Mouse (Mus musculus) midbrain, postnatal 0 days (tissue): ENCODE data around the gene Naif1. TPM values are rescaled to one million over a fixed set of nuclear protein-coding genes. Genes with fewer than 3 reads are reported as not detected.
A peak's percentile ranks its signal among the peaks of the same experiment; 100 is the strongest.
"Not testable (repeated sequence)": the region's sequence is repeated elsewhere in the genome, so short reads cannot be mapped to it uniquely, and the experiment has no call there.

Experiments
- ATAC-seq: fragments of 200-750 bp; cut with Nextera tagmentation; 2 replicates; pipeline ENCODE4 v1.8.0; 2017; ENCODE audit warnings: moderate number of reproducible peaks, mild to moderate bottlenecking, moderate TSS enrichment, moderate library complexity; ENCODE audit not compliant: low FRiP score
- DNase-seq: peaks from one replicate; pipeline ENCODE4 v3.0.0-alpha.2; 2015; ENCODE audit warnings: low spot score
- H3K27ac ChIP-seq: fragments of 300-500 bp; sonication (generic); 2 replicates; pipeline ENCODE4 v1.5.1; 2014; ENCODE audit warnings: low read depth, mild to moderate bottlenecking, low read length, mixed read lengths
- H3K27me3 ChIP-seq: fragments of 300-500 bp; sonication (generic); 2 replicates; pipeline ENCODE4 v1.6.1; 2014; ENCODE audit warnings: low read length, control low read depth, mixed read lengths; ENCODE audit not compliant: insufficient read depth
- H3K36me3 ChIP-seq: fragments of 300-500 bp; sonication (generic); 2 replicates; pipeline ENCODE4 v1.6.1; 2014; ENCODE audit warnings: low read length, control low read depth, mixed read lengths; ENCODE audit not compliant: insufficient read depth
- H3K4me1 ChIP-seq: fragments of 300-500 bp; sonication (generic); 2 replicates; pipeline ENCODE4 v1.6.1; 2014; ENCODE audit warnings: mild to moderate bottlenecking, control low read depth, antibody characterized with exemption, low read length, mixed read lengths; ENCODE audit not compliant: insufficient read depth
- H3K4me2 ChIP-seq: fragments of 300-500 bp; sonication (generic); 2 replicates; pipeline ENCODE4 v1.6.1; 2014; ENCODE audit warnings: low read depth, mild to moderate bottlenecking, low read length, mixed read lengths; ENCODE audit not compliant: poor library complexity, severe bottlenecking
- H3K4me3 ChIP-seq: fragments of 300-500 bp; sonication (generic); 2 replicates; pipeline ENCODE4 v1.5.1; 2014; ENCODE audit warnings: low read depth, mild to moderate bottlenecking, low read length, moderate library complexity
- H3K9ac ChIP-seq: fragments of 300-500 bp; sonication (generic); replicated peaks from 2 replicates; pipeline ENCODE4 v1.6.1; 2014; ENCODE audit warnings: mild to moderate bottlenecking, low read length, moderate library complexity, mixed read lengths; ENCODE audit not compliant: poor library complexity, severe bottlenecking
- H3K9me3 ChIP-seq: fragments of 300-500 bp; sonication (generic); 2 replicates; pipeline ENCODE4 v1.6.1; 2016; ENCODE audit warnings: low read length, control low read depth
- CTCF ChIP-seq: IDR thresholded peaks from 2 replicates; pipeline ENCODE4 v1.5.1; 2016; ENCODE audit warnings: antibody characterized with exemption, mild to moderate bottlenecking
- WGBS: fragments of 180-500 bp; shearing (Covaris S2); extraction: QIAGEN DNeasy Blood & Tissue Kit; methylation state at CpG from one replicate; pipeline ENCODE4 v1.1.7; 2014; 5-methylcytosine and 5-hydroxymethylcytosine counted together
- polyA plus RNA-seq: library from polyadenylated mRNA; unstranded; fragments of >200 nt; fragmentation: Nextera tagmentation; extraction: Ambion mirVana; gene quantifications from 2 replicates; pipeline ENCODE4 v1.2.1, GENCODE M21; 2015
- total RNA-seq: library from RNA; depleted of rRNA; stranded (reverse); fragments of >200 nt; gene quantifications from 2 replicates; pipeline ENCODE4 v1.2.3, GENCODE M21; 2014

Gene Naif1
- total and polyA plus RNA-seq, 2 experiments from 2014 or later, result 3.0 to 3.2 TPM

DNA sequence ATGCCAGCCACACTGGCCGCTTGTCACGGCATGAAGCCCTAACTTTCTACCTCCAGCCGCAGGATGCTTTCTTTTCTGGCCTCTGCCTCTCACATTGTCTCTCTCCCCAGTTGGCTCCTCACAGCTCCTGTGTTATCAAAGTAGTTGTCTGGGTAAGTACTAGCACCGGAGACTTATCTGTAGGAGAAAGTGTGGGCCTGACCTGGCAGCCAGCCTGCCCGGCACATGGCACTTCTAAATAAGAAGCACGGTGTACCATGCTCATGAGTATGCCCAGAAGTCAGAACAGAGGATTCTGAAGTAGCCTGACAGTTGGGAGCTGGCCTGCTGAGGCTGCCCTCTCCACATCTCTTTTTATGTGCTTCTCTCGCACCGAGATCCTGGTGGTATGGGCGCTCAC is 35.9 kb downstream of the Naif1 start:
- no peak overlapping the region for H3K4me3 ChIP-seq
- H3K4me1 ChIP-seq, result no peaks in the 10 kb centered on the region
- no peak overlapping the region for H3K9ac ChIP-seq
- H3K27me3 ChIP-seq, result no peaks in the 10 kb centered on the region
- no peak overlapping the region for H3K4me2 ChIP-seq
- 89% methylated on average over 9 of the region's 9 CpGs for WGBS
- no peak overlapping the region for H3K27ac ChIP-seq
- DNase-seq, result no peak
- no peak for ATAC-seq
- no peaks in the 10 kb centered on the region for H3K9me3 ChIP-seq
- H3K36me3 ChIP-seq, result no peaks in the 10 kb centered on the region
- TF ChIP-seq CTCF, result no peak

DNA sequence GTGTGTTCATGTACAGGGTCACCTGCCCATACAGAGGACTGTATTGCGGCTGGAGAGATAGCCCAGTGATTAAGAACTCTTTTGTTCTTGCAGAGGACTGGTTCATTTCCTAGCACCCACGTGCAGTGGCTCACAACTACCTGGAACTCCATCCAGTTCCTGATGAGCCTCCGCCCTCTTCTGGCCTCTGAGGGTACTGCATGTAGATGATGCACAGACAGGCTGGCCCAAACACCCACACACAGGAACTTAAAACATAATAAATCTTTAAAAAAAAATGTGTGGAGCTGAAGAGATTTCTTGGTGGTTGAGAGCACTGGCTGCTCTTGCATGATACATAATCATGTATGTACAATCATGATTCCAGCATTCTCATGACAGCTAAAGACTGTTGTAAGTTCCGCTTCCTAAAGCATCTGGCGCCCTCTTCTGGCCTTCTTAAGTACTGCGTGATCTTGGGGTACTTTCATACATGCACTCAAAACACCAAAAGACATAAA is 36.9 kb downstream of the Naif1 start:
- DNase-seq, result peak; percentile 91
- peak; percentile 38; the same call in 1 of the 2 replicates for ATAC-seq
- Histone ChIP-seq H3K27me3 (no peaks in the 10 kb centered on the region), H3K4me1 (no peaks in the 10 kb centered on the region), H3K4me3 (no peak overlapping the region), H3K27ac (no peak overlapping the region), H3K9ac (no peak overlapping the region), H3K4me2 (no peak overlapping the region), H3K9me3 (no peaks in the 10 kb centered on the region), H3K36me3 (no peaks in the 10 kb centered on the region)
- peak; percentile 85 for TF ChIP-seq CTCF
- 4% methylated on average over 6 of the region's 6 CpGs for WGBS

DNA sequence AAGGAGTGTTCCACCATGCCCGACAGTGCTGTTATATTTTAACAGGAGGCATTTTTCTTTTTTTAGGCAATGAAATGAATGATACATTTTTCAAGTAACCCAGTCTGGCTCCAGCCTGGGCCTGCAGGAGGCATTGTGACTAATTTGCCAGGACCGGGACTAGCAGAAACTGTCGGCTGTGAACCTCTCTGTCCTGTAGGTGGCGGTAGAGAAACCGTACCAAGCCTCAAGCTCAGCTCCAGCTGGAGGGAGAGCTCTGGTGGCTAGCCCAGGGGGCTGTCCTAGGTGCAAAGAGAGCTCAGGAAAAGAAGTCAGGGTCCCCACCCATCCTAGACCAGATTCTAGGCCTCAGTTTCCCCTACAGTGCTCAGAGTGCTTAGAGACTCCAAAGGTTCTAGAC is 38.4 kb downstream of the Naif1 start:
- no peaks in the 10 kb centered on the region for H3K9me3 ChIP-seq
- no peak overlapping the region for H3K4me2 ChIP-seq
- no peaks in the 10 kb centered on the region for H3K36me3 ChIP-seq
- no peak overlapping the region for H3K9ac ChIP-seq
- peak; percentile 87 for TF ChIP-seq CTCF
- H3K4me3 ChIP-seq, result no peak overlapping the region
- peak; percentile 90 for DNase-seq
- H3K27me3 ChIP-seq, result no peaks in the 10 kb centered on the region
- ATAC-seq, result peak; percentile 66; the same call in 1 of the 2 replicates
- no peak overlapping the region for H3K27ac ChIP-seq
- no peaks in the 10 kb centered on the region for H3K4me1 ChIP-seq
- under 1% methylated on average over 5 of the region's 5 CpGs for WGBS

DNA sequence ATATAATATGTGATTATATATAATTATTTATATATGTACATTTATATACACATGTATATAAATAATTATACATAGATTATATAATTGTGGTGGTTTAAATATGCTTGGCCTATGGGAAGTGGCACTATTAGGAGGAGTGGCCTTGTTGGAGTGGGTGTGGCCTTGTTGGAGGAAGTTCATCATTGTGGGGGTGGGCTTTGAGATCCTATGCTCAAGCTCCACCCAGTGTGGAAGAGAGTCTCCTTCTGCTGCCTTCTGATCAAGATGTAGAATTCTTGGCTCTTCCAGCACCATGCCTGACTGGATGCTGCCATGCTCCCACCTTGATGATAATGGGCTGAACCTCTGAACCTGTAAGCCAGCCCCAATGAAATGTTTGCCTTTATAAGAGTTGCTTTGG is 40.5 kb downstream of the Naif1 start:
- not testable (repeated sequence) for H3K9me3 ChIP-seq, ATAC-seq, H3K36me3 ChIP-seq, H3K27ac ChIP-seq, DNase-seq, H3K4me3 ChIP-seq, H3K4me2 ChIP-seq, H3K4me1 ChIP-seq, H3K9ac ChIP-seq, H3K27me3 ChIP-seq

DNA sequence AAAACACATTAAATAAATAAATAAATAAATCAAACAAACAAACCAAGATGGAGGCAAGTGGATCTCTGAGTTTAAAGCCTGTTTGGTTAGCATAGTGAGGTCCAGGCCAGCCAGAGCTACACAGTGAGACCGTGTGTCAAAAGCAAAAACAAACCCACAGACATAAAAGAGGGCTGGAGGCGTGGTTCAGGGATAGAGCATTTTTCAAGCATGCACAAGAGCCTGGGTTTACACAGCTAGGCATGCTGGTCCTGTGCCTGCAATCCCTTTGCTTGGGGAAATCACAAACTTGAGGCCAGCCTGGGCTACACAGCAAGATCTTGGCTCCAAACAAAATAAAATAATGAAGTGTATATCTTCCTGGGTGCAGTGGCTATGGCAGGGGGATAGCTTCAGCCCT is 42.4 kb downstream of the Naif1 start:
- no peaks in the 10 kb centered on the region for H3K4me1 ChIP-seq
- ATAC-seq (no peak), DNase-seq (no peak)
- no peak overlapping the region for H3K4me2 ChIP-seq
- H3K27me3 ChIP-seq, result no peaks in the 10 kb centered on the region
- no peaks in the 10 kb centered on the region for H3K36me3 ChIP-seq
- H3K9ac ChIP-seq, result no peak overlapping the region
- H3K9me3 ChIP-seq, result no peaks in the 10 kb centered on the region
- no peak overlapping the region for H3K27ac ChIP-seq
- no peak overlapping the region for H3K4me3 ChIP-seq
- TF ChIP-seq CTCF, result no peak
- WGBS, result 74% methylated on average over 2 of the region's 2 CpGs

DNA sequence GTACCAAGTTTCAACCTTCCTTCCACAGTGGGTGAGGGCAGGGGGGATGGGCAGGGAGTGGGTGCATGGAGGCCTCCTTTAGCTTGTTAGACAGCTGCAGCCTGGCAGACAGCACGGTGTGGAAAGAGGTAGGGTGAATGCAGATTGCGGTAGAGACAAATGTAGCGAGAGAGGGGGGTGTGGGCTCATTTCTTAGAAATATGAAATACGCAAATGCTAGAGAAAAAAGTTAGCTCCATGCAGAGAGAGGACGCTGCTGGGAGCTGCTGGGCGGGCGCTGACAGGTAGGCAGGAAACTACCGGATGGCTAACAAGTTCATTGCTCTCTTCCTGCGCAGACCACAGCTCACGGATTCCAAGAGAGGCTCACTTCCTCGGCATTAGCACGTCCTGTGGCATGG is 43.0 kb downstream of the Naif1 start:
- no peak overlapping the region for H3K27ac ChIP-seq
- no peak for DNase-seq
- no peaks in the 10 kb centered on the region for H3K27me3 ChIP-seq
- no peaks in the 10 kb centered on the region for H3K4me1 ChIP-seq
- no peak overlapping the region for H3K4me2 ChIP-seq
- WGBS, result 82% methylated on average over 12 of the region's 12 CpGs
- H3K9me3 ChIP-seq, result no peaks in the 10 kb centered on the region
- TF ChIP-seq CTCF, result no peak
- no peak overlapping the region for H3K9ac ChIP-seq
- no peaks in the 10 kb centered on the region for H3K36me3 ChIP-seq
- H3K4me3 ChIP-seq, result no peak overlapping the region
- ATAC-seq, result no peak
